Mouse (Mus musculus): Measurements from ENCODE around the gene Usp16. TPM values are rescaled to one million over a fixed set of nuclear protein-coding genes. Genes with fewer than 3 reads are reported as not detected.

Usp16 gene
- polyA plus RNA-seq, 1 experiment: 31.6 TPM

DNA sequence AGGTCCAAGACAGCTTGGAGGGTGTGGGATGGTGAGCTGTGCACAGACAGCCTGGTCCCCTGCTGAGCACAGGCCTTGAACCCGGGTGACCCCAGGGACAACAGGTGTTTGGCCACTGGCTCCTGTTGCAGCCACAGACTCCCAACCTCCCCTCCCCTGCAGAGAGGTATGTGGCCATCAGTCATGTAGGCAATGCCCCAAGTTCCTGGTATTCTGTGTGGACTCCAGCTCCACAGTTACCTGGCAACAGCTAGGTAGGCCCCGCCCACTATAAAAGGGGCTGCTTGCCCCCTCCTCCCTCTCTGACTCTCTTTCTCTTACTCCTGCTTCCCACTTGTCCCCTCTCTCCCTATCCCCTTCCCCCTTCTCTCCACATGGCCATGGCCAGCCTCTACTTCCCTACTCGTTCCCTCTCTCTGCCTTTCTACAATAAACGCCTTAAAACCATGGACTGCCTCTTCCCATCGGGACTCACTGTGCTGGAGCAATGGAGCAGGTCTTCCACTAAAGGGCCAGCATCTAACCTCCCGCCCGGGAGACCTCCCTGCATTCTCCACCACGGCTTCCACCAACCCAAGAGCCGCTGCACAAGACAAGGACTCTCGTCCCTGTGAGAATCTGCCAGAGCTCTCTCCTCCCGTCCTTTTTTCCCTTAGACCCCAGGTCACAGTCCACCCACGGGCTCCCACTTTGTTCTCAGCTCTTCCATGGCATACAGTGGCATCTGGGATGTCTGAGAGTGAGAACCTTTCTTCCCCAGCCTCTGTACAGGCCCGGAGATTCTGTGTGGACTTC is 18.9 kb upstream of the Usp16 start:
- WGBS: 86% methylated on average over 13 of the region's 13 CpGs
- Histone ChIP-seq H3K4me1 (ENCODE audit: control insufficient read depth, insufficient read depth, low read length) (no peaks in the 10 kb centered on the region; the same call in 1 of the 2 replicates), H3K4me3 (replicated peaks; ENCODE audit: control insufficient read depth, low read depth, low read length) (no peak overlapping the region), H3K27ac (ENCODE audit: control insufficient read depth, insufficient read depth, low read depth, low read length, poor library complexity) (no peak overlapping the region)
- no peak for TF ChIP-seq POLR2A (IDR thresholded peaks at IDR 0.05; ENCODE audit: borderline replicate concordance, control insufficient read depth, low read depth, low read length)
- no peak for TF ChIP-seq CTCF (IDR thresholded peaks at IDR 0.05; ENCODE audit: control insufficient read depth, insufficient read depth, low read length)

DNA sequence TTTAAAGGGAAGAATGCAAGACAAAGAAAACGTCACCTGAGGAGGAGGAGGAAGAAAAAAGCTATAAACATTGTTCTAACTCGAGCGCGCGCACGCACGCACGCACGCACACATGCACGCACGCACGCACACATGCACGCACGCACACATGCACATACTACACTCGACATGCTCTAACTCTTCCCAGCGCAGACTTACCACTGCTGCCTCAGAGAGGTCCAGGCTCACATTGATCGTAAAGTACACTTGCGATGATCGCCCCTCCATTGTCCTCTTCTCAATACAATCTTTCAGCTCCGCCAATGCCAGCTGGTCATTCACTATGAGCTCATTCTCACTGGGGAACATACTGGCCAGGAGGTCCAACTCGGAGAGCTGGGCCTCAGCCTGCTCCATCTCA is 17.4 kb upstream of the Usp16 start:
- Histone ChIP-seq H3K4me3 (replicated peaks; ENCODE audit: control insufficient read depth, low read depth, low read length) (no peak overlapping the region), H3K4me1 (ENCODE audit: control insufficient read depth, insufficient read depth, low read length) (peaks cover 1% of the 10 kb centered on the region; the same call in 1 of the 2 replicates), H3K27ac (ENCODE audit: control insufficient read depth, insufficient read depth, low read depth, low read length, poor library complexity) (no peak overlapping the region)
- 94% methylated on average over 21 of the region's 21 CpGs for WGBS
- no peak for TF ChIP-seq POLR2A (IDR thresholded peaks at IDR 0.05; ENCODE audit: borderline replicate concordance, control insufficient read depth, low read depth, low read length)

DNA sequence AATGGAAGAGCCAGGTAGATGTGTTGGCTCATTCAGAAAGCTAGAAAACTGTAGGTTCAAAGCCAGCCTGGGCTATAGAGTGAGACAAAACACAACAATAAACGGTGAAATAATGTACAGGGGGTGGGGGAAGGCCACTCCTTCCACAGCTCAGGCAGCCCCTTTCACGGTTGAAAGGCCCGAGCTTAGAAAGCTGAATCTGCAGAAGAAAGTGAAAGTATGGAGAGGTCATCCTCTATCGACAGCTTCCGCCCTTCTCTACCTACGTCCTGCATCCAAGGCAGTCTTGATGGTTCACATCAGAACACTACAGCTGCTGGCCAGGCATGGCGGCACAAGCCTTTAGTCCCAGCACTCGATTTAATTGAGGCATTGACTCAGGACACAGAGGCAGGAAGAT is 15.8 kb upstream of the Usp16 start:
- Histone ChIP-seq H3K4me1 (ENCODE audit: control insufficient read depth, insufficient read depth, low read length) (peaks cover 1% of the 10 kb centered on the region; the same call in 1 of the 2 replicates), H3K4me3 (replicated peaks; ENCODE audit: control insufficient read depth, low read depth, low read length) (no peak overlapping the region), H3K27ac (ENCODE audit: control insufficient read depth, insufficient read depth, low read depth, low read length, poor library complexity) (no peak overlapping the region)
- TF ChIP-seq POLR2A (IDR thresholded peaks at IDR 0.05; ENCODE audit: borderline replicate concordance, control insufficient read depth, low read depth, low read length) (no peak), CTCF (IDR thresholded peaks at IDR 0.05; ENCODE audit: control insufficient read depth, insufficient read depth, low read length) (no peak)
- 87% methylated on average over 8 of the region's 8 CpGs for WGBS

DNA sequence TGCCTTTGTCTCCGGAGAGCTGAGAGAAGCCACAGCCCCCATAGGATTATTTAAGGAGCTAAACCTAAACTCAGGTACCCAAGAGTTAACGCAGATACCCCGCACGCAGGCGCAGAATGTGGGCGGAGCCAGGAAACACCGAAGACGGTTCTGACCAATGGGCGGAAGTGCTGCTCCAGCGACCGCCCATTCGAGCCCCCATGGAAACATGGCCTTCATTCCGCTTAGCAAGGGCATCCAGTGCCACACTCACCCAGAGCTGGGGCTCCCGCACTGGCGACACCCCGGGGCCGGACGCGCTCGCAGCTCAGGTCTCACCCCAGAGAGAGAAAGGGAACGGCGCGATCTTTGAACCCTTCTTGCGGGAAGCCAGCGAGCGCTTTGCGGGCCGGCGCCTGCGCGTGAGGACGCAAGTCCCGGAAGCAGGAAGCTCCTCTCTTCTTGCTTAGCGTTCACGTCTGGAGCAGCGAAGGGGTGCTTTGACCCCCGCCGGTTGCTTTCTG is 14.3 kb upstream of the Usp16 start, which contains the start of gene Rwdd2b:
Gene Rwdd2b, minus strand, starts transcription at position 390 of the 503 bp plus-strand sequence.
- Histone ChIP-seq H3K4me3 (replicated peaks; ENCODE audit: control insufficient read depth, low read depth, low read length) (peak within 1 kb of the TSS; percentile 93), H3K4me1 (ENCODE audit: control insufficient read depth, insufficient read depth, low read length) (peaks cover 1% of the 10 kb centered on the region; the same call in 1 of the 2 replicates), H3K27ac (ENCODE audit: control insufficient read depth, insufficient read depth, low read depth, low read length, poor library complexity) (peak within 1 kb of the TSS; percentile 91)
- TF ChIP-seq POLR2A (IDR thresholded peaks at IDR 0.05; ENCODE audit: borderline replicate concordance, control insufficient read depth, low read depth, low read length) (peak; percentile 70; the same call in 1 of the 2 replicates), CTCF (IDR thresholded peaks at IDR 0.05; ENCODE audit: control insufficient read depth, insufficient read depth, low read length) (no peak)
- under 1% methylated on average over 38 of the region's 38 CpGs for WGBS

DNA sequence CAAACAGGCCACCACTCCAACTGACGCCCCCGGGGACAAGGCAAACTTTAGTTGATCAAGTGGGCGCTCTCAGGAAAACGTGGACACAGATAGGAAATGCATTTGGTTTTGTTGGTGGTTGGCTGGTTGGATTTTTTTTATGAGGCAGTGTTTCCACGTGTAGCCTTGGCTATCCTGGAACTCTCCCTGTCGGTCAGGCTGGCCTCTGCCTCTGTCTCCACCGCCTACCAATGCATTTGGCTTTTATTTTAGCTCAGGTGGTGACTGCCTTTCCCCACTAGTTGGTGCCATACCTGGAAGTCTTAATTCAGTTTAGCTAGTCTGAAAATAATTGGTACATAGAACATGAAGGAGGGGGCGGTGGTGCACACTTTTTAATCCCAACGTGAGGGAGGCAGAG is 13.4 kb upstream of the Usp16 start:
- 4% methylated on average over 9 of the region's 9 CpGs for WGBS
- Histone ChIP-seq H3K4me3 (replicated peaks; ENCODE audit: control insufficient read depth, low read depth, low read length) (peak overlapping the region; percentile 93), H3K27ac (ENCODE audit: control insufficient read depth, insufficient read depth, low read depth, low read length, poor library complexity) (no peak overlapping the region), H3K4me1 (ENCODE audit: control insufficient read depth, insufficient read depth, low read length) (peaks cover 1% of the 10 kb centered on the region; the same call in 1 of the 2 replicates)
- TF ChIP-seq CTCF (IDR thresholded peaks at IDR 0.05; ENCODE audit: control insufficient read depth, insufficient read depth, low read length): no peak
- TF ChIP-seq POLR2A (IDR thresholded peaks at IDR 0.05; ENCODE audit: borderline replicate concordance, control insufficient read depth, low read depth, low read length): no peak

DNA sequence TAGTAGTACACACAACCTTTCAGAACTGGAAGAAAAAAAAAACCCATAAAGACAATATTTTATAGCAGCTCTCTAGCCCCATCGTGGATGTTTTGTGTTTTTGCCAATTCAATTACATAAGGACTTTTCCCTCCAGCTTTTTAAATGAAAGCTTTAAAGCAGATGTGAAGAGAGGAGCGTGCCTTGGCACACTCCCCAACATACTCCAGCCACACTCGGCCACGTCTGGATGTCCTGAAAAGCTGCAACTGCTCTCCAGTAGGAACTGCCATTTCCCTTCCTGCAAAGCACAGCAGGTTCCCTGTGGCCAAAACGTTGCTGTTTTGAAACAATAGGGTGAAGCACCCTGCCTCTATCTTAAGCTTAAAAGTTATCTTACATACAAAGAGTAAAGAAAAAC is 12.2 kb upstream of the Usp16 start:
- TF ChIP-seq CTCF (IDR thresholded peaks at IDR 0.05; ENCODE audit: control insufficient read depth, insufficient read depth, low read length): no peak
- no peak for TF ChIP-seq POLR2A (IDR thresholded peaks at IDR 0.05; ENCODE audit: borderline replicate concordance, control insufficient read depth, low read depth, low read length)
- peaks cover 1% of the 10 kb centered on the region; the same call in 1 of the 2 replicates for H3K4me1 ChIP-seq (ENCODE audit: control insufficient read depth, insufficient read depth, low read length)
- H3K4me3 ChIP-seq (replicated peaks; ENCODE audit: control insufficient read depth, low read depth, low read length): no peak overlapping the region
- WGBS: 48% methylated on average over 5 of the region's 5 CpGs
- no peak overlapping the region for H3K27ac ChIP-seq (ENCODE audit: control insufficient read depth, insufficient read depth, low read depth, low read length, poor library complexity)

DNA sequence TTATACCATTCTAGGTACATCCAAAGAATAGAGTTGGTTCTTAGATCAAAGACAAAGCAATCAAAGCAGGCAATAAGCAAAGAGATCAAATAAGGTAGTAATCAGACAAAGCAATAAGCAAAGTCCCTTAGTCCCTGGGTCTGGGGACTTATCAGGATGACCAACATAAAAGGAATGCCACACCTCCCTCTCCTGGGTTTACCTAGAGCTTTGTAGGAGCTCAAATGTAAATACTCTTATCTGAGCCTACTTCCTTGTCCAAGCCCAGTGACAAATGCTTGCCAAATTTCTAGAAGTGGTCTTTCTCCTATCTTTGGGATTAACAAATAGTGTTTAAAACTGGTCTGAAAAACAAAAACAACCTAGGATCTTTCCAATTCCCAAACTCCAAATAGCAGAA is 11.3 kb upstream of the Usp16 start:
- H3K27ac ChIP-seq (ENCODE audit: control insufficient read depth, insufficient read depth, low read depth, low read length, poor library complexity): no peak overlapping the region
- no peak overlapping the region for H3K4me3 ChIP-seq (replicated peaks; ENCODE audit: control insufficient read depth, low read depth, low read length)
- H3K4me1 ChIP-seq (ENCODE audit: control insufficient read depth, insufficient read depth, low read length): peaks cover 1% of the 10 kb centered on the region; the same call in 1 of the 2 replicates
- TF ChIP-seq CTCF (IDR thresholded peaks at IDR 0.05; ENCODE audit: control insufficient read depth, insufficient read depth, low read length): no peak
- TF ChIP-seq POLR2A (IDR thresholded peaks at IDR 0.05; ENCODE audit: borderline replicate concordance, control insufficient read depth, low read depth, low read length): no peak

DNA sequence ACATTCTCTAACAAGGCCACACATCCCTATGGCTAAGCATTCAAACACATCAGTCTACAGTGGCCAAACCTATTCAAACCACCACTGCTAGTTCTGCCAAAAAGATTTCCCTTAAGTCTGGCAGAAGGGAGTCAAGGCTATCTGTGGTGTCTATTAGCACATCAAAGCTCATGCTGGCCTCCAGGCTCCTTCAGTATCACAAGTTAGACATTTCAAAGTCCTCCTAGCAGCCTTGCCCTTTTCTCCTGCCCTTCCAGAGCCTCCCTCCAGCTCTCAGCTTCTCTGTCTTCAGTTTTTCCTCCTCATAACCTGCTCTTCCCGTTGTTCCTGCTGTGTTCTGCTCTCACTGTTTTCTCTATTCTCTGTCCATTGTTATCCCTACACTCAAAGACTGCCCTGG is 10.4 kb upstream of the Usp16 start:
- no peak overlapping the region for H3K27ac ChIP-seq (ENCODE audit: control insufficient read depth, insufficient read depth, low read depth, low read length, poor library complexity)
- TF ChIP-seq CTCF (IDR thresholded peaks at IDR 0.05; ENCODE audit: control insufficient read depth, insufficient read depth, low read length) (no peak), POLR2A (IDR thresholded peaks at IDR 0.05; ENCODE audit: borderline replicate concordance, control insufficient read depth, low read depth, low read length) (no peak)
- H3K4me1 ChIP-seq (ENCODE audit: control insufficient read depth, insufficient read depth, low read length): peaks cover 1% of the 10 kb centered on the region; the same call in 1 of the 2 replicates
- H3K4me3 ChIP-seq (replicated peaks; ENCODE audit: control insufficient read depth, low read depth, low read length): no peak overlapping the region
- 32% methylated on average over 1 of the region's 1 CpGs for WGBS

All from bone marrow, adult 2 months (tissue).